Mouse (Mus musculus): ENCODE results near the gene Zfp445. TPM values are rescaled to one million over a fixed set of nuclear protein-coding genes. Genes with fewer than 3 reads are reported as not detected.

Zfp445 gene
- total RNA-seq (2021): 100 to 1,000 TPM; 169 to 173 TPM
- long read RNA-seq, experiment 1, full-length matches to known transcripts: 13 of 67 reads
- long read RNA-seq, experiment 1, partial matches to known transcripts: 1 of 67 reads
- long read RNA-seq, experiment 1, other reads (novel, unspliced or antisense): 53 of 67 reads
- long read RNA-seq, experiment 2, full-length matches to known transcripts: 4 of 57 reads
- long read RNA-seq, experiment 2, partial matches to known transcripts: 1 of 57 reads
- long read RNA-seq, experiment 2, other reads (novel, unspliced or antisense): 52 of 57 reads

DNA sequence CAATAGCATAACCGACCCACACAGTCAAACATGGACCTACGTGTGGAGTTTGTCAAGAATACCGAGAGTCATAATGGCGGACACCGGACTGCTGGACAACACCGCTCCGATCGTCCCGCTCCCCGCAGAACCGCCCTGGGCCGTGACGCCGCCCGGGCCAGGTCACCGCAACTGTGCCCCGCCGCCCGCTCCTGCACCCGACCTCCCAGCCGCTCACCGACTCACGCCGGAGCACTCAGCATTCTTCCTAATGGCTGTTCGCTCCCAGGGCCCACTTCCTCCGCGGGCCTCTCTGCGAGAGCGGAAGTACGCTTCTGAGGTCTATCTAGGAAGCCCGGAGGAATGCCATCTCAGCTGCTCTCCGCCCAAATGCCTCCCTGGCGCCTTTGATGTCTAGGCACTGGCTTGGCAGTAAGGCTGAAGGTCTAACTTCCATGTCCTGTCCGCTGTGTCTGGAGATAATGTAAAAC, at the start of gene Zfp445:
TSS of gene Zfp445 (minus strand) at position 310 of the 470 bp plus-strand sequence.
- peak within 1 kb of the TSS; percentile 65 for H3K4me3 ChIP-seq
- TF ChIP-seq CTCF (IDR thresholded peaks at IDR 0.05): no peak
- intact Hi-C loops (cut with DNase I): loop anchor here (1.0 kb wide), 1 partner anchor 57 kb away; no protein-coding TSS in a partner anchor
- peak within 1 kb of the TSS; percentile 90 for H3K27ac ChIP-seq
- DNase-seq (ENCODE audit: extremely low spot score in 1 of 2, low spot score in 2 of 2): peak; percentile 75 to 77

- Histone ChIP-seq H3K4me3 (peak overlapping the region; percentile 55), H3K27ac (no peak overlapping the region; the same call in 1 of the 2 replicates)
- no peak for TF ChIP-seq CTCF (IDR thresholded peaks at IDR 0.05)
- intact Hi-C loops (cut with DNase I): no loop called here
- peak; percentile 35 to 38 for DNase-seq (ENCODE audit: extremely low spot score in 1 of 2, low spot score in 2 of 2)
These were observed 37.1 kb upstream of the Zfp445 start for GRCm38 (mm10) chr9:122902717-122903535.

- DNase-seq (ENCODE audit: extremely low spot score in 1 of 2, low spot score in 2 of 2): no peak
- TF ChIP-seq CTCF (IDR thresholded peaks at IDR 0.05): no peak
- intact Hi-C loops (cut with DNase I): no loop called here
These were observed 35.2 kb upstream of the Zfp445 start for GRCm38 (mm10) chr9:122901047-122901446.

GRCm38 (mm10) chr9:122886372-122887179, 20.8 kb upstream of the Zfp445 start:
- DNase-seq (ENCODE audit: extremely low spot score in 1 of 2, low spot score in 2 of 2): peak; percentile 48 to 67
- Histone ChIP-seq H3K27ac (peak overlapping the region; percentile 61), H3K4me3 (peak overlapping the region; percentile 87)
- intact Hi-C loops (cut with DNase I): no loop called here
- TF ChIP-seq CTCF (IDR thresholded peaks at IDR 0.05): no peak

More at GRCm38 (mm10) chr9:122901047-122901446, 35.2 kb upstream of the Zfp445 start:
- H3K27ac ChIP-seq: no peak overlapping the region
- H3K4me3 ChIP-seq: no peak overlapping the region

DNA sequence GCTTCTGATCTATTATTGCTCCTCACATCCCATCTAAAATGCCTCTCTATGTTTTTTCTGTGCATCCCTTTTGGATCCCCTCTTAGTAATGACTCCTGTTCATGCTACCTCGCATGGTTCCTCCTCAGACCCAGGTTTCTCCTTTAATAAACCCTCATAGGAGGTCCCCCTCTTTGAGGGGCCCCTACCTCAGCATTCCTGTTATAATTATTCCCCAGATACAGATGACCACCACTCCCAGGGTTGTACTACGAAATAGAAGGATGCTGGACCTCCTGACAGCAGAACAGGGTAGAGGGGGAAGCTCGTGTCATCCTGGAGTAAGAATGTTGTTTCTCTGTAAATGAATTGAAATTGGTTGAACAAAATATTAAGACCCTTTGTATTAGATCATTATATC, 19.6 kb upstream of the Zfp445 start, which contains the start of gene Zkscan7:
TSS of gene Zkscan7 (plus strand) at position 301 of the 400 bp plus-strand sequence.
- intact Hi-C loops (cut with DNase I): no loop called here
- no peak for DNase-seq (ENCODE audit: extremely low spot score in 1 of 2, low spot score in 2 of 2)
- Histone ChIP-seq H3K27ac (peak within 1 kb of the TSS; percentile 5), H3K4me3 (peak within 1 kb of the TSS; percentile 87)
- no peak for TF ChIP-seq CTCF (IDR thresholded peaks at IDR 0.05)

GRCm38 (mm10) chr9:122875145-122875544, 9.3 kb upstream of the Zfp445 start:
- TF ChIP-seq CTCF (IDR thresholded peaks at IDR 0.05): no peak
- DNase-seq (ENCODE audit: extremely low spot score in 1 of 2, low spot score in 2 of 2): no peak
- Histone ChIP-seq H3K27ac (no peak overlapping the region), H3K4me3 (no peak overlapping the region)
- intact Hi-C loops (cut with DNase I): no loop called here

DNA sequence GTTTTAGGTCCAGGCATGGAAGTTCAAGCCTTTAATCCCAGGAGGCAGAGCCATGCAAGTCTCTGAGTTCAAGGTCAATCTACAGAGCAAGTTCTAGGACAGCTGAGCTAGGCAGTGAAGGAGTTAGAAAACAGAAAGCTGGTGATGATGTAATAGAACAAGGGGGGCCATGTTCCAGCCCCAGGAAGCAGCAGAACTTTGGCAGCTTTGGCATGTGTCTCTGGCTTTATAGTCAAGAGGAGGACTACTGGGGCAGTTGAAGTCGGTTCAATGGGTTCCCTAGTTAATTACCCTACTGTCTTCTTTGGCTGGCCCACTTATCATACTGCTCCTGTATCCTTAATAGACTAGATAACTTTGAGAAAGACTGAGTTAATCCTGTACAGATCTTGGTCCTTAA, 8.8 kb upstream of the Zfp445 start:
- Histone ChIP-seq H3K4me3 (no peak overlapping the region), H3K27ac (no peak overlapping the region)
- TF ChIP-seq CTCF (IDR thresholded peaks at IDR 0.05): no peak
- DNase-seq (ENCODE audit: extremely low spot score in 1 of 2, low spot score in 2 of 2): no peak
- intact Hi-C loops (cut with DNase I): no loop called here

GRCm38 (mm10) chr9:122872595-122872994, 6.8 kb upstream of the Zfp445 start:
- intact Hi-C loops (cut with DNase I): no loop called here
- Histone ChIP-seq H3K4me3 (no peak overlapping the region), H3K27ac (no peak overlapping the region)
- no peak for TF ChIP-seq CTCF (IDR thresholded peaks at IDR 0.05)
- no peak for DNase-seq (ENCODE audit: extremely low spot score in 1 of 2, low spot score in 2 of 2)

DNA sequence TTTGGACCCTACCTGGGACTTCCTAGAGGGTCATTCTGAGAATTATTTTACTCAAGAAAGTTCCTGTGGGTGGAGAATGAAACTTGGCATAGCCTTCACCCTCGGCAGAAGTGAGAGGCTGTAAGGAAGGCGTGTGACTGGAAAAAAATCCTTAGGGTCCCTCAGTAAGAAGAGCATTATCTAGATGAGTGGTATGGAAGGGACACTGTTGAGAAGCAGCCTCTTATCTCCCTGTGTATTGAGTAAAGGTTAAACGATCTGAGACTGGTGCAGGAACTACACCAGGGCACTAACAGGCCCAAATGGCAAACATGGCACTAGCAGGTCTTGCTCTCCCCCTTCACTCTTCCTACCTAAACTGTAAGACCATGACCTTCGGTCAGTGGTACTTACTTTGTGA, 386 bp upstream of the Zfp445 start:
- intact Hi-C loops (cut with DNase I): loop anchor here (1.0 kb wide), 1 partner anchor 56 kb away; no protein-coding TSS in a partner anchor
- peak overlapping the region; percentile 65 for H3K4me3 ChIP-seq
- DNase-seq (ENCODE audit: extremely low spot score in 1 of 2, low spot score in 2 of 2): no peak
- peak overlapping the region; percentile 90 for H3K27ac ChIP-seq
- no peak for TF ChIP-seq CTCF (IDR thresholded peaks at IDR 0.05)

DNA sequence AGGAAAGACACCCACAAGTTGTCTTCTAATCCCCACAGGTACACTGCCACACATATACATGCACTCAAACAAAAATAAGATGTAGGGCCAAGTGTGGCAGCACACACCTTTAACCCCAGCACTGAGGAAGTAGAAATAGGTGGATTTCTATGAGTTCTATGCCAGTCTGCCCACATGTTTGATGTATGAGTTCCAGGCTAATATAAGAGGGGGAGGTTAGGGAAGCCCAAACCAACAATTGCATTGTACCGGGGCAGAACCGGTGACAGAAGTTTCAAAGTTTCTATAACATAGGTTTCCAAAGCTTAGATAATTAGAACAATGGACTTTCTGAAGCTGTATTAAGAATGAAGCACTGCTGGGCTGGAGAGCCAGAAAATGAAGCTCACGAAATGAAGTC, 958 bp downstream of the Zfp445 start:
- intact Hi-C loops (cut with DNase I): loop anchor here (5.0 kb wide), 1 partner anchor 128 kb away; no protein-coding TSS in a partner anchor
- Histone ChIP-seq H3K27ac (no peak overlapping the region), H3K4me3 (peak overlapping the region; percentile 65)
- no peak for TF ChIP-seq CTCF (IDR thresholded peaks at IDR 0.05)
- DNase-seq (ENCODE audit: extremely low spot score in 1 of 2, low spot score in 2 of 2): no peak

DNA sequence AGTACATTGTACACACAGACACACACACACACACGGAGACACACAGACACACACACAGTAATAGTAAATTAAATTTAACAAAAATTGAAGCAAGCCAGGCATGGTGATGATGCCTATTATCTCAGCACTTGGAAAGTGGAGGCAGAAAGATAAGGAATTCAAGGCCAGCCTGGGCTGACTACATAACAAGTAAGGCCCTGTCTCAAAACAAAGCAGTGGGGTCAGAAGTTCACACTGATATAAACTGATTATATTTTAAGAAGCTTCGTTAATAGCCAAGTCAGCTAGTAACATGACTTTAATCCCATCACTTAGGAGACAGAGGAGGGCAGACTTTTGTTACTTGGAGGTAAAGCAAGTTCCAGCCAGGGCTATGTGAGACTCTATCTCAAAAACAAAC, 2.1 kb downstream of the Zfp445 start:
- Histone ChIP-seq H3K4me3 (no peak overlapping the region), H3K27ac (no peak overlapping the region)
- DNase-seq (ENCODE audit: extremely low spot score in 1 of 2, low spot score in 2 of 2): no peak
- intact Hi-C loops (cut with DNase I): loop anchor here (5.0 kb wide), 1 partner anchor 126 kb away; no protein-coding TSS in a partner anchor
- no peak for TF ChIP-seq CTCF (IDR thresholded peaks at IDR 0.05)

Data from left cerebral cortex, adult 2 months (tissue).